Mouse (Mus musculus): ENCODE results near the gene Eef1akmt2.

Gene Eef1akmt2

DNA sequence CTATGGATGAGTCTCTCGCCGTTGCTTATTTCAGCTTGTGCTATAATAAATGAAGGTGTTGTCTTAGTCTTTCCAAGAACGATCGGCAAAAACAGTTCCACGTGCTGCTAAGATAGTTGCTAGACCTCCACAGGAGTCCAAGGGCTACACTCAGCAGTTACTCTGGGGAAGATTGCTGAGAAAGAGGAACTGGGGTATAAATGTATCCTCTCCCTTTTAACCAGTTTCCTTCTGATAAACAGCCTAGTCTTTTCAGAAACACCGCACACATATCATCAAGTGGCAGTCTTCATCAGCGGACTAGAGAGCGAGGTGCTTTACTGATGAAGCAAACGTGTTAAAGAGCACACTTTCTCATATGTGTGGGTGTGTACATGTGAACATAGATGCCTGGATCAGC is 13.8 kb upstream of the Eef1akmt2 start:
- no peak for DNase-seq (ENCODE audit: low spot score)

DNA sequence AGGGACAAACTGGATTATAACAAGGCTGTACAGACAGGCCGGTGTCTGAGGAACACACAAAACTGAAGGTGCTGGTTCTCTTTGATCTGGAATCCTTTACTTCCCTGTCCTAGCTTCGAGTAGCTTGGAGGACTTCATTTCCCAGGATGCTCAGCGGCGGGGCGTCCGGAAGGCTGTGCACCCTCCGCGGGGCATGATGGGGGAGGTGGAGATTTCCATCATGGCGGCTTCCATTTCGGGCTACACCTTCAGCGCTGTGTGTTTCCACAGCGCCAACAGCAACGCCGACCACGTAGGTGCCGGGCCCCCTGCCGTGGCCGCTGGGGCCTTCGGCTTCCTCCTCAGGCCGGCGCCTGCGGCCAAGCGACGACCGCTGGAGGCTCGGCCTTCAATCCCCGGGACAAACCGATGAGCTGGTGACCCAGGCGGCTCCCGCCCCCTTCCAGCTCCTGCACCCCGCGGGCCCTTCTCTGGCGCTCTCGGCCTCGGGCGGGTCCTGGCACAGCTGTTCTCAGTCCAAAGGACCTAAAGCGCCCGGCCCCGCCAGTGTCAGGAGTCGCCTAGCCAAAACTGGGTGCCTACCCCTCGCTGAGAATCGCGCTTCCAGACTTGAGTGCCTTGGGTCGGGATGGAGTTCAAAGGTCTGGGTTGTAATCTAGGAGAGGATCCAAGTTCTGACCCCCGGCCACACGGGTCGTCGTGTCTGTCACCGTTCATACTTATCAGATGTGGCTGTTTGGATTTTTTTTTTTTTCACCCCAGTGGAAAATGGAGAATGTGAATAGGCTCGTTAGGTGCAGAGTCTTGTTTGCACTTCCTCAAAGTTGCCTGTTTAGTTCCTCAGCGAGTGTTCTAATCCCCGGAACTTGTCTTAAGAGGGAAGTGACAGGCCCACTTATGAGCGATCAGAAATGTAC is 6.8 kb upstream of the Eef1akmt2 start, which contains the start of gene Abraxas2:
Abraxas2 (plus strand) TSS at position 184 of the 917 bp plus-strand sequence.
- DNase-seq (ENCODE audit: low spot score): peak; percentile 92

DNA sequence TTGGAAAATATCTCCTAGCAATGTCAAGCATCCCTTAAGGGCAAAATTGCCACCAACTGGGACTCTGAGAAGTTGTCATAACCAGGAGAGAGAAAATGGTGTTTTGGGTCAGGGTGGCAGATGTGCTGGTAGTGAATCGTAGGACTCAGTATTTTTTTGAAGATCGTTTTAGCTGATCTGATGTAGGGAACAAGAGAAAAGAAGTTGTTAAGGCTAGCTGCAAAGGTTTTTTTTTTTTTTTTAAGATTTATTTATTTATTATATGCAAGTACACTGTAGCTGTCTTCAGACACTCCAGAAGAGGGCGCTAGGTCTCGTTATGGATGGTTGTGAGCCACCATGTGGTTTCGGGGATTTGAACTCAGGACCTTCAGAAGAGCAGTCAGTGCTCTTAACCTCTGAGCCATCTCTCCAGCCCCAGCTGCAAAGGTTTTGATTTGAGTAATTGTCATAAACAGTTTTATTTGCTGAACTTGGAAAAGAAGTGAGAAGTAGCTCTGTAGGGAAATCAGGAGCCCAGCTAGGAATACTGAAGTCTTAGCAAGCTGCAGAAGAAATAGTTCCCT is 5.7 kb upstream of the Eef1akmt2 start:
- no peak for DNase-seq (ENCODE audit: low spot score)

DNA sequence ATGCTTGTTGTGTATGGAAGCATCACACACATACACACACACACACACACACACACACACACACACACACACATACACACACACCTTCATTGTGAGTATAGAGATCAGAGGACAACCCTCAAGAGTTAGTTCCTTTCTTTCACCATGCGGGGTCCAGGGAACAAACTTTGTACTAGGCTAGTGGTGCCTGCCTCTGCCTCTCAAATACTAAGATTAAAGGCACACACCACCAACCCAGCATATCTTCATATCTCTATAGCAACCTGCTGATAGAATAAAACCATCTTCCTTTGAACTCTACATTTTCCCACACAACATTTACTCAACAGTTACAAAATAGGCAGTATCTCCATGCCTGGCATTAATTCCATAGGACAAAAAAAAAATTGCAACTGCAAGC is 3.6 kb upstream of the Eef1akmt2 start:
- no peak for DNase-seq (ENCODE audit: low spot score)

DNA sequence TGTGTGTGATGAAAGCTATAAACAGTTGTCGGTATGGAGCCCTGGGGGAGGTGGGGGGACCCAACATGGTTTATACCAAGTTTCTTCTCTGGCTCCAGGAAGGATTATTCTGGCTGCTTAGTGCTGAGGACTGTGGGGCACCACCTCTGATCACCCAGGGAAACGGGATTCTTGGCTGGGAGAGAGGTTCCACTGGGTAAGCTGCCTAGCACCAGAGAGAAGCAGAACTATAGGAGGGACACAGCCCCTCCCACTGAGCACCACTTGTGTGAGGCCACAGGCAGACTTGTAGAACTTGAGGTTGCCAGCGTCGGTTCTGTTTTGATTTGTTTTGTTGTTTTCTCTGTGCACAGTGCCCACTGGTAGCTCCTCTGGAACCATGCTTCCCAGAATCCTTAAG is 1.5 kb upstream of the Eef1akmt2 start:
- DNase-seq (ENCODE audit: low spot score): no peak

DNA sequence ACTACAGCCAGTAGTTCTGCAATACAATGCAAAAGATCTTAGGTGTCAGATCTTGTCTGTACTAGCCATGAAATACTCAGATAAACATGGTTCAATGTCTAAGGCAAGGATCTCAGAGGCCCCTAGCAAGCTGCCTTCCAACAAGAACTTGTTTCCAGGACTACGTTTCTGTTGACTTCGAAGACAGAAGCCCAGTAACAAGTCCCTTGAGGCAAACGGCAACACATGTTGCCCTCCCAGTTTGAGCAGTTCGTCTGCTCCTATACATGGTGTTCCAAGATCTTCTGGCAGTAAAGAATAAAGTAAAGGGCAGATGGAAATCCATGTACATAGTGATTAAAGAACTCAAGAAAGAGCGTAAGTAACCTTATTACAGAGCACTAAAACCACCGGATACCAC is 888 bp upstream of the Eef1akmt2 start:
- DNase-seq (ENCODE audit: low spot score): no peak

DNA sequence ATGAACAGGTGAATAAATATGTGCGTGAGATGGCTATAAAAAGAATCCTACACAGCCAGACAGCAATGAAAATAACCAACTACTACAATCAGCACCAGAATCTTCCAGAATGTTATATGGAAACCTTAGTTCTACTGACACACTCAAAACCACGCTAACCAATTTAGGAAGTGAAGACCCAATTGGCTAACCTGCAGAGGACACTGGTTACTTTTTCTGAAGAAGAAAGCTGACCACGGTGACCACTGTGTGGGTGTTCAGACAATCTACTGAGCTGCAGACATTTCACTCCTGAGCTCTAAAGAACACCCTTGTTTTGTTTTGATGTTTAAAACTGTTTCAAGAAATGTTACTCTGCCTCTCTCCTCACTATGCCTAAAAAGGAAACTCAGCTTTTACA is 9.3 kb downstream of the Eef1akmt2 start:
- DNase-seq (ENCODE audit: low spot score): no peak

DNA sequence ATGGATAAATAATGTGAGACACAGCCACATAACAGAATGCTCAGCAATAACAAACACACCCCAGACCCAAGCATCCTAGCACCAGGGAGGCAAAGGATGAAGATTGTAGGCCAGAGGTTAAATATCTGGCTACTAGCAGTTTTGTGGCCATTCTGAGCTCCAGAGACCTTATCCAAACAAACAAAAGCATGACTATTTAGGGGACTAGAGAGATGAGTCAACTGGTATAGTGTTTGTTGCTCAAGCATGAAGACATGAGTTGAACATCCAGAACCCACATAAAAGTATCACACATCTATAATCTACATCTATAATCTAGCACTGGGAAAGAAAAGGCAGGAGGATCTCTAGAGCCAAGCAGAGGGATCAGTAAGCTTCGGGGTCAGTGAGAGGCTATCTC is 10.0 kb downstream of the Eef1akmt2 start:
- DNase-seq (ENCODE audit: low spot score): no peak

DNA sequence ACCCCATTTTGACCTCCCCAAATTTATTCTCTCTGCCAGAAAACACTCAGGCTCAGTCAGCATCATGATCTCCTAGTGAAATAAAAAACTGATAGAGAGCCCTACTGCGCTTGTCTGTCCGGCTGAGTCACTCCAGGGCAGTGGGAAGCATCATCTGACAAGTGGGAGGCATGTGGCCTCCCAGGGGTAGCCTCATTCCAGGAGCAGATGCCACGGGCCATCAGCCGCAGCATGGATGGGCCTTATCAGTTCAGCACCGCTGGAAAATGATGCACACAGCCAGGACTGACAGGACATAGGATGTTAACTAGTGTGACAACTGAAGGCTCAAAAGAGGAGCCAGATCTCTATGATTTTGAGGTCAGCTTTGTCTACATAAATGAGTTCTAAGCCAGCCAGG is 11.2 kb downstream of the Eef1akmt2 start:
- no peak for DNase-seq (ENCODE audit: low spot score)

DNA sequence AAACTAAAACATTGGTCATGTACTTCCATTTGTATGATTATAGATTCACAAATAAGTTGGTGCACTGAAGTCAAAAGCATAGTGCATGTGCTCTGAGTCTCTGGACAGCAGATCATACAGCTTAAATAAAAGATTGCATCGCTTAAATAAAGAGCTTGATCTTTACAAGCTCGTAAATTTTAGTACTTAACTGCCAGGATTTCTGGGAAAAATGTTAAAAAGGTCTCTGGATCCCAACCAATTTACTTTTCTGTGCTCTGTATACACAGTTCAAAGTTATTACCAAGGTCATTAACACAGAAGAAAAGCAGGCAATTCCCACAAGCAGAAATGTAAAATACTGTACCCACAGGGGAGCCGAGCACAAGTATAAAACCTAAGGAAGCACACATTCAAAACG is 21.5 kb downstream of the Eef1akmt2 start:
- no peak for DNase-seq (ENCODE audit: low spot score)

DNA sequence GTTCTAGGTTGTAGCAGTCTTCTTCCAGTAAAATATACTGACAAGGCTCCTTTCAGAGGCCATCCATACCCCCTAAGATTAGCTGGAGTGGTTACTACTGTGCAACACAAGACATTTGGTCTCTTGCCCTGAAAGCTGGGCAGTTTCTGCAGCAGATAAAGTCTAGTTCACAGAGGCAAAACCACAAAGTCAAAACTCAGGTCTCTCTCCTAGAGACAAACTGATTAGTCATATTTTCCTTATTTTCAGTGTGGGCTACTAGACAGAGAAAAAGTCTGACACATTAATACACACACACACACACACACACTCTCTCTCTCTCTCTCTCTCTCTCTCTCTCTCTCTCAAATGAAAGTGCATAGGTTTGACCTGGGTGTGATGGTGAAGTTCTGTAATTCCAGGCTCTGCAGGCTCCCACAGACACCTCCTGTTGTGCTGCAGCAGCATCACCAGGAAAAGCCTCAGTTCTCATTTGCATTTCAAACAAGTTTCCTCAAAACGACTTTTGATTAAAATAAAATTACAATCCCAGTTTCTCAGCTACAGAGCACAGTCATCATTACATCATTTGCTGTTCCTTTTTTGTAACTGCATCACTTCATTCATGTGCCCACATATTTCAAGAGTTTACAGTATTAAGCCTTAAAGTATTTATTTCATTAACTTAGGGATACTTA is 28.0 kb downstream of the Eef1akmt2 start:
- no peak for DNase-seq (ENCODE audit: low spot score)

DNA sequence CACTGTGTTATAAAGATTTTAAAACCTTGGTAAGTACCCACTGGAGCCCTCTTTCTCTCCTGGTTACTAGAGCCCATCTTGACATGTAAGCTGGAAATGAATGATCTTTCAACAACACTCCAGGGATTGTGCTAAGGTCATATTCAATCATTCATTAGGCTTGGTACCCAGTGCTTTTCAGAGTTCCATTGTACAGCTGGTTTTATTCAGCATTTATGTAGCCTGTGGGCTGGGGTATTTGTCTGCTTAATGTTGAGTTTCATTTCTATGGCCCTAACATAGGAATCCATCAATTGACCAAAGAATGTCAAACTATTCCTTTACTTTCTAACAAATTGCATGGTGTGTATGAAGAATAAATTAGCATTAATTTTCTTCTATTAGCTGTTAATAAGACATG is 28.6 kb downstream of the Eef1akmt2 start:
- DNase-seq (ENCODE audit: low spot score): no peak

DNA sequence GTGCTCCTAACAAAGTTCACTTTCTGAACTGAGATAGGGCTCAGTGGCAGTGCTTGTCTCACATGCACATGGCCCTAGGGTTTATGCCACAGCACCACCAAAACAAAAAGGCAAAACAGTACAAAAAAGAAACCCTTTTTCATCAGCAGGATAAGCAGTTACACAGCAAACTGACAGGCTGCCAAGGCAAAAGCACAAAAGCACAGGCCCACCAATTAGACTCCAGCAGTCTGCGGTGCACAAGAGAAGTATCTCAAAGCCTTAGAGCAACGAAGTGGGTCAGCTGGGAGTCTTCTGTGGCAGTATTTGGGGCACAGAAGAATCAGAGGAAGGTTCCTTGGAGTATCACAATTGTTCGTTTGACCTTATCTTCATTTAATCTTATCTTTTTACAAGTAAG is 31.8 kb downstream of the Eef1akmt2 start:
- DNase-seq (ENCODE audit: low spot score): no peak

DNA sequence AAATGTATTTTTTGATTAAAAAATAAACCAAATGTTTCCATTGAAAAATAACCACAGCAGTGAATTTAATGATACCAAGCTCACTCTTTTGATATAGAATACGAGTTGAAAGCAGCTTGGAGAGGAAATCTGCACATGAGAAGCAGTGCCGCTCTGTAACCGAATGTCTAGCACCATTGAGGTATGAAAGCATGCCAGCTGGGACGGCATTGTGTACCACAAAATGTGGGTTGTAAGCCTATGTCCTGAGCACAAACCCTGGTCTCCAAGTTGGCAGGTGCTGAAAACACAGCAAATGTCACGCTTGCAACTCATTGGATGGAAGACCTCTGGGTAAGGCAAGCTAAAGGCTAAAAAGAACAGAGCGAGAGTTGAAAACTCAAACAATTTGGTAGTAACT is 35.4 kb downstream of the Eef1akmt2 start:
- no peak for DNase-seq (ENCODE audit: low spot score)

DNA sequence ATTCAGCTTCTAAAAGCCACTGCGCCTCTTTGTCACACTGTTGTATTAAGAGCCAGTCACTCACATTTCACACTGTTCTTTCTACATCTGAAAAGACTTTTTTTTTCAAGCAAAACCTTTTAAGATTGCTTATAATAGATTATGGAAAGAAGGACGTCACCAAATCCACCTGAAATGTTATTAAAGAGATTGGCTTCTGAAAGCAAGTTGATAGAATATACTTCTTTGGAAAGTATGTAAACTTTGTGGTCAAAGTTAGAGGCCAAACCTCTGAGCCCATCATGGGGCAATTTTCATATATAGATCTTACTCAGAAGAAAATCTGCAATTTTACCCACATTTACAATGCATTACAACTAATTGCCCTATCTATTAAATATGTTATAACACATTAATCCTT is 35.9 kb downstream of the Eef1akmt2 start:
- no peak for DNase-seq (ENCODE audit: low spot score)

DNA sequence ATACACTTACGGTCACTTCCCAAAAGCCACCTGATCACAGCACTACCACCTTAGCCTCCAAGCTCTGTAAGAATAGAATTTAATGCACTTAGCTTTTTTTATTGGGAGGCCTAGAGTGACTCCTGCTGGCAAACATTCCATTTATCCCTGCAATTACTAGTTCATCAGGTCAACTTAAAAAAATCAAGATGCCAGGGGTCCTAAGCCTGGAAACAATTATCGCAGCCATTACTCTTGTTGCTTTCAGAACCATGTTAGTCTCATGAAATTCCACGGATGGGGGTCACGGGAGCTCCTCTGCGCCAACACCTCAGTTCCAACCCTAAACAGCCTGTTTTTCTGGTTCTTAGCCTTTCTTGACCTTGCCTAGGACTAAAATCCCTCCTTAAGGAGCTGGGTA is 37.4 kb downstream of the Eef1akmt2 start:
- DNase-seq (ENCODE audit: low spot score): no peak

DNA sequence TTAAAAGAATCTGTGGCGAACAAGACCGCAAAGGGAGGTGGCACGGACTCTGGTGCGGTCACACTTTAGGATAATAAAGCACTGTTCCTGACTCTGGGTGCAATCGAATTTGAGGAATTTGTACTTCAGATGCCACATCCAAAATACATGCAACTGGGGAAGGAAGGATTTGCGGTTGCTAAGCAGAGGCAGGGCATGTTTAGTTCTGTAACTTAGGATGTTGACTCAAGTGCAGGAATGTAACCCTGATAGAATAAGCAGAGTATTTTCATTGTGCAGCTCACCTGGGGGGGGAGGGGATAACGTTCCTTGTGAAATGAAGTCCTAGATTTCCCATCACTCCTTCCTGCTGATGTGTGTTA is 38.4 kb downstream of the Eef1akmt2 start:
- DNase-seq (ENCODE audit: low spot score): no peak

DNA sequence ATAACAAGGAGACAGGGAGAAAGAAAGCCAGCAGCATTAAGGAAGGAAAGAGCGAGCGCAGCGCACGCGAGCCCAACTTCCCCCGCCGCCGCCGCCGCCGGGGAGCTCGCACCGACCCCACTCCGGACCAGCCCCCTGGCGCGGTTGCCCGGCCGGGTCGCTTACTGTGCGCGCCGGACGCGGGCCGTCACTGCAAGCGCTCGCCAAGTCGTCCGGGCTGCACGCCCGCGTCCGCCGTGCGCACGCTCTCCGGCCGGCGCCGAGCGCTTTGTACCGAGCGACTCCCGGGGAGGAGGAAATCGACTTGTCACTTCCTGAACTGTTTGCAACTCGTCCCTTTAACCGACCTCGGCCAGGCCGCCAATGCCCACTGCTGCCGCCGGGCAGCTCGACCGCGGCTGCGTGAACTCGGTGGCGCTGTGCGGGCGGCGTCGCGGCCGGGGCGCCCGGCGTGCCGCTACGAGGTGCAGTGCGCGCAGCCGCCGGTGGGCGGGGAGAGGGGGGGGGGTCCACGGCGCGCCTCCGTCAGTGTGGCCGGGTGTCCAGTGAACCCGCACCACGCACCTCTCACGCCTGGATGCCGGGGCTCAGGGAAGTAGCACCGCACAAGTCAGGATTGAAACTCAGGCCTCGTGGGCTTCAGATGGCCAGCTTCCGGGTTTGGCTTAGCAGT is 38.9 kb downstream of the Eef1akmt2 start, which contains the start of gene Fam53b:
Fam53b (minus strand) TSS at position 471 of the 673 bp plus-strand sequence.
- DNase-seq (ENCODE audit: low spot score): peak; percentile 65

DNA sequence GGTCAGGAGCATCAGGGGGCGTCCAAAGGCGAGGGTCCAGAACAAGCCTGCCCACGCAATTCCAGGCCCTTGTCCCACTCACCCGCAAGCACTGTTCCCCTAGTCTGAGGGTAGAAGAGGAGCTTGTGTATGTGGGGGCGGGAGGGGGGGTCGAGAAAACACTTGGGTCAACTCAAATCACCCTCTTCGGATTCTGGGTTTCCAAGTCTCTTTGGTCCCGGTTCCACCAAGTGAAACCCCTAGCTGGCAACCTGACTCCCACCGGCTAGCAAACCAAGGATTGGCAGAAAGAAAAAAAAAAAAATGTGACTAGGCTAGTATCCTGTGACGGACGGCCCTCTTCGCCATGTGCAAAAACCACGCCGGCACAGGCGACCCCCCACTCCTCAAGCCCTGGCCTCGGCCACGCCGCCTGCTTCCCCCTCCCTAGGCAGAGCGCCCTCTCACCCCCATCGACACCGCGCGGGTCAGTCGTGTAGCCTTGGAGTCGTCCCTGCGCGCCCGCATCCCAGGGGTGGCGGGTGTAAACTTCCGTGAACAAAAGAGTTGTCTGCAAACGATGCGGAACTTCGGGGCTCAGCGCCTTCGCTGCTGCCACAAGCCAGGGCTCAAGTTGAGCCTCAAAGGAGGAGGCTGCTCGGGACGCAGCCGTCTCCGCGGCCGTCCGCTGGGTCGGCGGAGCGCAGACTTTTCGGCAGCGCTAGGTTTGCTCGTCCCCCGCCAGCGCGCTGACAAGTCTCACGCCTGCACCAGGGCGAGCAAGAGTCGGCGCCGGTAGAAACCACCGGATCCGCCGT is 39.7 kb downstream of the Eef1akmt2 start:
- DNase-seq (ENCODE audit: low spot score): peak; percentile 48

DNA sequence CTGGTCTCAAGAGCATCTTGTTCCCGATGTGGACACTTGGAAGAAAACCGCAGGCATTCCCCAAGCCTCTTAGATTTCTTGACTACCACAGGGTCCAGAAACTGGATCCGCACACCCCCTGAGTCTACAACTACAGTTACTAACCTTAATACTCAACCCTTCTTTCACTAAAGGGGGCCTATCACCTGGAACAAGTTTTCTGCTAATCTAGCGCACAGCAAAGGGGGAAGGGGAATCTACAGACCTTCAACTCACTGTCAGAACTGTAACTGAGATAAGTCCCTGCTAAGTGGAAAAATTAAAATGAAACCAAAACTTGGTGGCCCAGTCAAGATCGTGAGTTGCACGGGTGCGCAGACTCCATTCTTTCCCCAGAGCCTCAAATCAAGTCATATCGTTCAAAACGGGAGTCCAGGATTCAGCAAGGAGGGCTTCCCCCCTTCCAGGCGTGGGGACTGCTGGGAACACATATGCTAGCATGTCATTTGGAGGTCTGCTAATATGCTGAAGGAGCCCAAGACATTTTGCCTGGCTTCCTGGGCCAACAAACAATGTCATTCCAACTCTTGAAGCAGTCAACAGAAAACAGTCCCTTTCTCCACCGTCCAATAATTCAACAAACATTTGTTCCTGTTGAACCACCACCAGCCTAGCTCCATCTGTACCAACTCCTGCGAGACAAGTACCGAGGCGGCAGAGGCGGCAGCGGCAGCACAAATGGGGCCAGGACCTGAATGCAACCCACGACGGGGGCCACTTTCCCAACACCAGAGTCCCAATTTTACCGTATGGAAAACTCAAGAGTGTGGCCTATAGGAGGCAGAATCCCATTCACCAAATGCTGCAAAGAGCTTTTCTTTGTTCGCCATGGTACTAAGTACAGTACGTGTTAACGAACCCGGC is 40.5 kb downstream of the Eef1akmt2 start:
- no peak for DNase-seq (ENCODE audit: low spot score)

DNA sequence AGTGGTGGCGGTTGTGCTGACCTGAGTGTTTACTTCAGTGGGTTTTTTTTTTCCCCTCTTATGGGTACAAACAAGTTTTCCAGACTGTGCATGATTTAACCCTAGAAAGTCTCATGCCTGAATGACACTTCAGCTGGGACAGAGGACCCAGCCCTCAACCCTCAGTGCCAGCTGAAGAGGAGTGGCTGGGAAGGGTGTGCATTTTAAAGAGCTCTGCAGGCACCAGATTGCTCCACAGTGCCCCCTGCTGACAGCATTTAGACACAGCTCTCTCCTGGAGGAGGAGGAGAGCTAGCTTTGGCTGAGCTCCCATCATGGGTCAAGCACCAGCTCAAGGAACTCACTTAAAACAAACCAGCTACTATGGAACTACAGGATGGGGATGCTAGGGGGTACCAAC is 41.6 kb downstream of the Eef1akmt2 start:
- DNase-seq (ENCODE audit: low spot score): peak; percentile 80

Measured in testis, postnatal 14 days (tissue).